Mouse (Mus musculus) cerebellum, adult 18-20 months (tissue): Measurements from ENCODE around the gene Ncs1.
A peak's percentile ranks its signal among the peaks of the same experiment; 100 is the strongest.

ENCODE experiments used
- DNase-seq, 2 experiments: peaks; one replicate each; pipeline ENCODE4 v3.0.0; 2021

Ncs1 gene

GRCm38 (mm10) chr2:31281138-31281537, 35.5 kb downstream of the Ncs1 start:
- DNase-seq = no peak

- DNase-seq = peak in 1 of 2 experiments; percentile 55
These were observed 36.6 kb downstream of the Ncs1 start for GRCm38 (mm10) chr2:31282266-31282665.

DNA sequence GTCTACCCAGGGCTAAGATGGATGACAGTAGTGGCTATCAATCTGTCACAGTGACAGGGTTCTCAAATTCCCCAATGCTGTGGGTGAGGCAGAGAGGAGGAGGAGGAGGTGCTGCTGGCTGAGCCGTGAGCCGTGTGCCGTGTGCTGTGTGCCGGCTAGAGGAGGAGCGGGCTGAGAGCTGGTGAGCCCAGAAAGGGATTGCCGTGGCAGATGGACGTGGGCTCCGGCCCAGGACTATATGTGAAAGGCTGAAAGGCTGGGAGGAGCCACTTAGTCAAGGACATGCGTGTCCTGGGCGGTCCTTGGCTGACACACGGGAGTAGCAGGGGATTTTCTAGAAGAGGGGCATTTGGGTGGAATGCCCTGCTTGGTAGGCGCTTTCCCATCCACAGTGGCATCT, 37.3 kb downstream of the Ncs1 start:
- no peak for DNase-seq

DNA sequence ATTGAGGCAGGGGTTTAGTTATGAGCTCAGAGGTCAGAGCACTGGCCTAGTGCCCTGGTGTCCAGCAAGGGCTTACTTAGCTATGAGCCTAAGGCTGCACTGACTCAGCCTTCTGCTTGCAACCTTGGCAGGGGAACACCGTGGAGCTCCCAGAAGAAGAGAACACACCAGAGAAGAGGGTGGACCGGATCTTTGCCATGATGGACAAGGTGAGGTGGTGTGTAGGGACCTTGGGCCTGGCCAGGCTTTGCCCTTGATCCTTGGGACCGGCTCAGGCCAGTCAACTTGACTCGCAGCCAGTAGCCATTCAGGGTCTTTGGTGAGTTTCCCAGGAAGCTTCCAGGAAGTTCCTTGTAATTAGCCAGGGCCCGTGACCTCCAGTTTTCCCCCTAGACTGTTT, 38.9 kb downstream of the Ncs1 start:
- DNase-seq = no peak

DNA sequence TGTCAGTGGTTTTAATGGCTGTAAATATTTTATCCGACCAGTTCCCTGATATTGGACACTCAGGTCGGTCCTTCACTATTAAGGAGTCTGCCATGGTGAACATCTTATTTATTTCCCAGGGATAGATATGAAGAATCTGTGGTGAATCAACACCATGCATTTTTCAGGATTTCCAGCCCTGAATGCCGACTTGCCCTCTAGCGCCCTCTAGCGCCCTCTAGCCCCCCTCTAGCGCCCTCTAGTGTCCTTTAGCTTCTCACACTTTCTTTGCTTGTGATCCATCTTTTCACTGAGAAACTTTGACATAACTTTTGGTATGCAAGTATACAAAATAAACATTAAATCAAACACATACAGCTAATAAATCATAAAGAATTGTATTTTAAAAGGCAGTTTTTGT, 45.8 kb downstream of the Ncs1 start:
- DNase-seq = peak; percentile 64 to 82

DNA sequence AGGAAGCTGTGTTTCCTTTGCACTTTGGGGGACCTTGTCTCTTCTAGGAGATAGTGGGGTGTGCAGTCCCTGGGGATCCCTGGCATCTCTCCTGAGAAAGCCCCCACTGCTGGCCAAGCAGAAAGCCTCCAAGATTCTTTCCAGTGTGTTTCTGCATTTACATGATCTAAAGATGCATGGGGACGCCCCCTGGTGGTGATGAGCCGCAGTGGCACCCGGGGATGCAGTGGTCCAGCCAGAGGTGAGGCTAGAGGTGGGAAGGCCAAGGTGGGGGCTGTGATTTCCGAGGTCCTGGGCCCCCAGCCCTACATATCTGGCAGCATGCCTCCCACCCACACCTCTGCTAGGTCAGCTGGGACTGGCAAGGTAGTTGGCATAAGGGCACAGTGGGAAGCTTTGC, 49.4 kb downstream of the Ncs1 start:
- DNase-seq = peak; percentile 80 to 86

DNA sequence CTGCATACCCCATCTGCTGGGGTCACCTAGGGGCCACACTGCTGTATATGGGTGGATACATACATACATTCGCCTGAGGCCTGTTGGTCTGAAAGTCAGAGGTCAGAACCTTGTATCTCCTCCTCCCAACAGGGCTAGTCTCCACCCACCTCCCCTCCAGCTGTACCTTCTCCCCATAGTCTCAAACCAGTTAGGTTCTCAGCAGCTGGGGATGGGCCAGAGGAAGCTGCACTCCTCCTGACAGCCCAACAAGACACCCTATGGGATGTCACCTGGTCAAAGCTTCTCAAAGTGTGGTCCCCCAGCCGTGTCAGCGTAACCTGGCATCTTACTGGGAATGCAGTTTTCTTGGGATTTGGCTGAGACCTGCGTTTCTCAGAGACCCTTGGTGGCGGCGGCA, 50.8 kb downstream of the Ncs1 start:
- no peak for DNase-seq

DNA sequence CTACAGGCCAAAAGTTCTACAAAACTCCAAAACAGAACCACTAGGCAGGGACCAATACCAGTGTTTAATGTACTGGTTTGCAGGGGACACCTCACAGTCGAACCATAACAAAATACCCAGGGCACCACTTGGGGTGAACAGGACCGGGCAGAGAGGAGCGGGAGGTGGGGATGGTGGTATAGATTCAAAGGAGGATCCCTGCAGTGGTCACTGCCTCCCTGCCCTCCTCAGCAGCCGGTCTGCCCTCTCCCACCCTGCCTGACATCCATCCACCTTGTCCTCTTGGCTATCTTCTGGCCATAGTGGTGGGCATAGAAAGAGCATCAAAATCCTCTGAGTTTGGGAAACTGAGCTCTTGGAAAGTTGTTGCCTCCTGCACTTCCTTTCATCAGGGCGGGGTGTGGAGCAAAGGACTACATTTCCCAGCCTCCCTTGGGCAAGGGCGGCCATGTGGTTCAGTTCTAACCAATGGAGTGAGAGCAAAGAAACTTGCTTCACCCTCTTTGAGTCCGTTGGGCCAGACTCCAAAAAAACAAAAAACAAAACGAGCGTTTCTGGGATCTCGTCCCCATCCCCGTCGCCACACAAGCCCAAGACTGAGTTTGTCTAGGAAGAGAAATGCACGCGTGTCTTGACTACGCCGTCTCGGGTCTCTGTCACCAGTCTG, 52.1 kb downstream of the Ncs1 start:
- peak in 1 of 2 experiments; percentile 67 for DNase-seq

- no peak for DNase-seq
These were observed 53.2 kb downstream of the Ncs1 start for GRCm38 (mm10) chr2:31298814-31299213.

GRCm38 (mm10) chr2:31299266-31299665, 53.6 kb downstream of the Ncs1 start:
- DNase-seq = no peak

DNA sequence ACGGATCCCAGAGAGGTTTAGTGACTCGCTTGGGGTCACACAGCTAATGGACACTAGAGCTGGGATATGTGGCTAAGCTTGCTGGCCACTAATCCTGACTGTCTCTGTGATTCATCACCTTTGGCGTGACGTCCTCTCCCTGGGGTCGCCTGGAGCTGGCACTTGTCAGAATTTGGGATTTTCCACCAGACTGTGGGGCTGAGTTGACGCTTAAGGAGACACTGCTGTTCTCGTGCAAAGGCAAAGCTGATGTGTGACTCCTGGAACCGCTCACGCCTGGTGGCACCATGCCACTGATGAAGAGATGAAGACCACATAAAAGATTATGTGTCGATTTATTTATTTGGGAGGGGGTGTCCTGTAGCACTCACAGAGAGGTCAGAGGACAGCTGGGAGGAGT, 54.4 kb downstream of the Ncs1 start:
- no peak for DNase-seq

GRCm38 (mm10) chr2:31303177-31303576, 57.6 kb downstream of the Ncs1 start:
- DNase-seq = no peak

DNA sequence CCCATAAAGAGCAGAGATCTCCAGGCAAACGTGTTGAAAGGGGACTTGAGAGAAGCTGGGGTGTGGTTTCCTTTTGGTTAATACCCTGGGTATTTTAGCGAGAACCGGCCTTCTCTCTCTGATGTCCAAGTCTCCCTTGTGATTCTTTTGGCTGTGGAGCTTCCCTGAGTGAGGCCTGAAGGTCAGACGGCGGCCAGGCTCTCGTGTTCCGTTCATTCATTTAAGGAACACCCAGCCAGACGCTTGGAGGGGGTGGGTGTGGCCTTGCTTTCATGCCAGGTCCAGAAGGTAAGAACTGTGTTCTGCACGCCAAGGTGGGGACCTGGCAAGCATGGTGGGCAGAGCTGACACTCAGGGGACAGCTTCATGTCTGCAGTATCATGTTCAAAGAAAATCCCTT, 58.6 kb downstream of the Ncs1 start:
- DNase-seq = no peak

- DNase-seq = no peak
These were observed 59.4 kb downstream of the Ncs1 start for GRCm38 (mm10) chr2:31304801-31305665.

DNA sequence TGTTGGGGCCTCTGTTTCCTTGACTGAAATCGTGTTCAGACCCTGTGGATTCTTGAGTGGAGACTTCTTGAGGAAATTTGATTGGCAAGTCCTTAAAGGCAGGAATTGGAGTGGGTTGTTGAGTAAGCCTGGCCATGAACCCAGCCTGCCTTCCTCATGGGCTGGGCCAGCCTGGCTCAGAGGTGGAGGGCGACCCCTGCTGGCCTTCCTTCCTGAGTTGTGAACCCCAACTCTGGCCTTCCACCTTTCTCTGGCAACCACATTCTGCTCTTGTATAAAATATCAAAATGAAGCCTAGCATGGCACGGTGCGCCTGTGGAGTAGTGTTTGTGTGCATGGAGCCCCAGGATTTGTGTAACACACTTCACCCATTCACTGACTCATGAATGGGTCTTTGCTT, 60.1 kb downstream of the Ncs1 start:
- peak in 1 of 2 experiments; percentile 52 for DNase-seq

DNA sequence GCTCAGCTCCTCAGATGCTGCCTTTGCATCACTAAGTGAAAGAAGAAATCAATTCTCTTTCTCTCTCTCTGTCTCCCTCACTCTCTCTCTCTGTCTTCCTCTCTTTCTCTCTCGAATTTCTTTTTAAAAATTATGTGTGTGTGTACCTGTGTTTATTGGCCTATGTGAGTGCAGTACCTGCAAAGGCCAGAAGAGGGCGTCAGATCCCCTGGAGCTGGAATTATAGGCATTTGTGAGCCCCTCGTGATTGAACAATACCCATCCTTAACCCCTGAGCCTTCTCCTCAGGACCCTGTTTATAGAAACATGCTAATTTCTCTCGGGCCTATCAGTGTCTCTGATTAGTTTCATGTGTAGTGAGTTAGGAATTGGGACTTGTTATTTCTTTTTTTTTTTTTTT, 62.6 kb downstream of the Ncs1 start:
- DNase-seq = no peak

DNA sequence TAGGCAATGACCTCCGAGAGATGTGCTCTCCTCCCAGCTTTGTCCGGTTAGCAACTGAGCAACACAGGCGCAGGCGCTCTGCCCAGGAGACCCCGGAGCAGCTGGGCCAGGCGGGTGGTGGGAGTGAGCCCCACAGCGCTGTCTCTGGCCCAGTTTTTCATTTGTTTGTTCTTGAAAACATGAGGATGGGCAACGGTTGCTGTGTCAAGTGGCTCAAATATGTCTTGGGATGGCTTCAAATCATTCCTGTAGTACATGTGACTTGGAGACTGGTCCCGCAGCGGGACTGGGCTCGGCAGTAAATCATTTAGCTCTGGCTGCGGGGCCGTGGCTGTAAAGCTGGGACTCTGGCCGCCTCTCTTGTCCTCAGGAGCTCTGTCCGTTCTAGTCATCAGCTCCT, 63.9 kb downstream of the Ncs1 start:
- no peak for DNase-seq

DNA sequence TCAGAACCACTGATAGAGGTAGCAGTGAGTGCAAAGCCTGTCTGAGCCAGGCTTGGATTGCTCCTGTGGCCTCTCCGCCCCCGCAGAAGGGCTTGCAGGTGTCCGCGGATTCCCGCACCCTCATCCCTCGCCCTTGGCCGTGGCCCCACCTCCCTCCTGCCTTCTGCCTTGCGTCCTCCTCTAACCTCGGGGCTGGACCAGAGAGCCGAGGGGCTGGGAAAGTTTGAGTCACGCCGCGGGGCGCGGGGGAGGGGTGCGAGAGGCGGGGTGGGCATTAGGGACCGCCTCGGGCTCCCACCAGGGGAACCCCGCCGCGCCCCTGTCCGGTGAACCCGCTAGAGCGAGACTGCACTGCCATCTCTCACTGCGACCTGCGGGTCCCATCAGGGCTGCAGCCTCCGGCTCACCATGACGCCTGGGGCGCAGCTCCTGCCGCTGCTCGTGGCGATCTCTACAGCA, 68.4 kb downstream of the Ncs1 start, which contains the start of gene Hmcn2:
TSS of gene Hmcn2 (plus strand) at position 409 of the 459 bp plus-strand sequence.
- DNase-seq = no peak

GRCm38 (mm10) chr2:31318162-31318561, 72.5 kb downstream of the Ncs1 start:
- DNase-seq = no peak

DNA sequence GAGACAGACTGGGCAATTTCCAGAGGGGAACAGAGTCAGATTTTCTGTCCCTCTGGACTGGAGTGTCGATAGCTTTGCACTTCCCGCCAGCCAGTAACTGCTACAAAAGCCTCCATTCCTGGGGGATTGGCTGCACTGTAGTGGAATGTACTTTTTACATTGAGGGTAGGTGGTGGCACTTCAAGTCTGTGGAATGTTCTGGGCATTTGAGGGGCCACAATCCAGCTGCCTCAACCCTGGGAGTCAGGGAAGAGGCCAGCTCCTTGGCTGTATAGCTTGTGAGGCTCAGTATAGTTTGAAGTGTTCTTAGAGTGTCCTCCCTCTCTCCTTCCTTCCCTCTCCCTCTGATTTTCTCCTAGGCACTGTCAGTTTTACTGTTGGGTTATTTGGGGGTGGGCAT, 73.6 kb downstream of the Ncs1 start:
- DNase-seq = no peak

DNA sequence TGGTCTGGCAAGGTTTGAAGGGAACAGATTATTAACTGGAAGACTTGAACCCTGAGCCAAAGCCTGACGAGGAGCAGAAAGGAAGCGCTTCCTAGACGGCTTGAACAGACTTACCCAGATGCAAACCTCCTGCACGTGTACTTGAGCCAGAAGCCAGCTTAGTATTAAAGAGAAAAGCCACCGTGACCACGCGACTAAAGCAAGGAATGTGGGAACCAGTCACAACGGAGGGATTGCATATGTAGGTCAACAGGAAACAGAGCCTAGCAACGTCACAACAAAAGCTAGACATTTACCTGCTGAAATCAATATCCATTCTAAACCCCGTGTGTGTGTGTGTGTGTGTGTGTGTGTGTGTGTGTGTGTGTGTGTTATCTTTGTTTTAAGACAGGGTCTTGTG, 81.6 kb downstream of the Ncs1 start:
- DNase-seq = no peak

DNA sequence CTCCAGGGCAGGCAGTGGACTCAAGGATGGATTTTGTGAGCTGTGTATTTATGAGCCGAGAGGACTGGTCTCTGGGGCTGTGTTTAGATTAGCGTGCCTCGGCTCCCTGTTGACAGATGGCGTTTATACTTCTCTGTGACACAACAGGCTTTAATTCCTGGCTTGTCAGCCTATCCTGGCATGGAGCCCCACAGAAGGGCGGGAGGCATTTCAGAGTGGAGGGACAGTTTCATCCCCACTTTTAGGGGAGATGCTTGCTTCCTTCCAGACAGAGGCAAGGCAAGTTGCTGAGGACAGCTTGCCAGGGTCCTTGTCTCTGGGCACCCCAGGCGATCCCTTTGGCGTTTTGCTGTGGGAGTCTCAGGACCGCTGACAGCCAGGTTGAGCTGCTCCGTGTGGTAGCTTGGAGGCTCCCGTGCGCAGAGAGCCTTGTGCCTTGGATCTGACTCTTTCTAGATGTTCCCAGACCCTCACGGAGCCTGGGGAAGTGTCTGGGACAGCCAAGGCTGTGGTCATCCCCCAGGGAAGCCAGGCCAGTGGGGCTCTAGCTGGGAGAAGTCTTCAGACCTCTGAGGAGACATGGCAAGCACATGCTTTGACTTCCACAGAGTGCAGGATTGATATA, 92.2 kb downstream of the Ncs1 start:
- peak; percentile 27 to 40 for DNase-seq

DNA sequence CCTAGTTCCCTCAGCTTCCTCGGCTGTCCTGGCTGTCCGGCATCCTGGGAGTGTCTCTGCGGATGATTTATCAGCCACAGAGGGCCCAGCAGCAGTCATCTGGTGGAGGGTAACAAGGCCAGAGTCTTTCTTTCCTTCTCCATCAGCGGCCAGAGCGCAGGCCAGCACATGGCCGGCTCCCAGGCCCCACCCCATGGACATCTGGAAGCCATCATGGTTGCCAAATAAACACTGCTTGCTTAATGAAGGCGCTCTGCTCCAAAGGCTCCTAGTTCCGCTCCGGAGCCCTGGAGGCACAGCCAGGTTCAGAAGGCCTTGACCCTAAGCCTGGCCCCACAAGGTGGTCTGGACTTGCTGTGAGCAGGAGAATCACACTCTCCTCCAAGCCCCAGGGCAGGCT, 94.2 kb downstream of the Ncs1 start:
- peak in 1 of 2 experiments; percentile 6 for DNase-seq
